Mouse (Mus musculus): ENCODE data around the gene Bbs9. TPM values are rescaled to one million over a fixed set of nuclear protein-coding genes. Genes with fewer than 3 reads are reported as not detected.

Bbs9 gene
- polyA plus RNA-seq, 1 experiment from 2014 or later = 3.2 TPM

GRCm38 (mm10) chr9:22502972-22503371 is 27.5 kb downstream of the Bbs9 start:
- Histone ChIP-seq H3K36me3 (no peaks in the 10 kb centered on the region), H3K9ac (no peak overlapping the region), H3K4me1 (replicated peaks) (no peaks in the 10 kb centered on the region; the same call in 1 of the 2 replicates), H3K4me2 (no peak overlapping the region), H3K27me3 (no peaks in the 10 kb centered on the region), H3K27ac (no peak overlapping the region), H3K9me3 (replicated peaks) (no peaks in the 10 kb centered on the region), H3K4me3 (replicated peaks) (no peak overlapping the region)
- WGBS (ENCODE audit: insufficient replicate concordance) = 79% methylated on average over 2 of the region's 2 CpGs
- DNase-seq (no peak), ATAC-seq (ENCODE audit: low read depth) (no peak)

GRCm38 (mm10) chr9:22503581-22503980 is 28.1 kb downstream of the Bbs9 start:
- H3K4me3 ChIP-seq (replicated peaks) = no peak overlapping the region
- WGBS (ENCODE audit: insufficient replicate concordance) = 83% methylated on average over 5 of the region's 5 CpGs
- H3K27me3 ChIP-seq = no peaks in the 10 kb centered on the region
- no peaks in the 10 kb centered on the region; the same call in 1 of the 2 replicates for H3K4me1 ChIP-seq (replicated peaks)
- H3K4me2 ChIP-seq = no peak overlapping the region
- H3K9ac ChIP-seq = no peak overlapping the region
- H3K27ac ChIP-seq = no peak overlapping the region
- H3K9me3 ChIP-seq (replicated peaks) = no peaks in the 10 kb centered on the region
- no peak for ATAC-seq (ENCODE audit: low read depth)
- DNase-seq = no peak
- no peaks in the 10 kb centered on the region for H3K36me3 ChIP-seq

- Histone ChIP-seq H3K9me3 (replicated peaks) (no peaks in the 10 kb centered on the region), H3K27me3 (no peaks in the 10 kb centered on the region), H3K4me2 (no peak overlapping the region), H3K27ac (no peak overlapping the region), H3K4me3 (replicated peaks) (no peak overlapping the region), H3K9ac (no peak overlapping the region), H3K36me3 (no peaks in the 10 kb centered on the region), H3K4me1 (replicated peaks) (no peaks in the 10 kb centered on the region; the same call in 1 of the 2 replicates)
- DNase-seq (no peak), ATAC-seq (ENCODE audit: low read depth) (no peak)
- WGBS (ENCODE audit: insufficient replicate concordance) = 36% methylated on average over 2 of the region's 2 CpGs
Observed at GRCm38 (mm10) chr9:22505574-22505973, 30.1 kb downstream of the Bbs9 start.

GRCm38 (mm10) chr9:22515076-22515475 is 39.6 kb downstream of the Bbs9 start:
- ATAC-seq (ENCODE audit: low read depth) = no peak
- H3K27me3 ChIP-seq = no peaks in the 10 kb centered on the region
- H3K4me3 ChIP-seq (replicated peaks) = no peak overlapping the region
- H3K27ac ChIP-seq = no peak overlapping the region
- H3K9me3 ChIP-seq (replicated peaks) = no peaks in the 10 kb centered on the region
- no peak for DNase-seq
- WGBS (ENCODE audit: insufficient replicate concordance) = 43% methylated on average over 4 of the region's 4 CpGs
- H3K4me2 ChIP-seq = no peak overlapping the region
- H3K9ac ChIP-seq = no peak overlapping the region
- H3K4me1 ChIP-seq (replicated peaks) = peaks cover 6% of the 10 kb centered on the region; the same call in 1 of the 2 replicates
- no peaks in the 10 kb centered on the region for H3K36me3 ChIP-seq

- WGBS (ENCODE audit: insufficient replicate concordance) = 79% methylated on average over 3 of the region's 3 CpGs
- DNase-seq (no peak), ATAC-seq (ENCODE audit: low read depth) (0 out of 2 replicates have a peak, but pooled peaks have one; percentile 45)
- Histone ChIP-seq H3K4me2 (no peak overlapping the region), H3K4me3 (replicated peaks) (no peak overlapping the region), H3K9ac (no peak overlapping the region), H3K27ac (no peak overlapping the region), H3K27me3 (no peaks in the 10 kb centered on the region), H3K4me1 (replicated peaks) (peaks cover 6% of the 10 kb centered on the region; the same call in 1 of the 2 replicates), H3K9me3 (replicated peaks) (no peaks in the 10 kb centered on the region), H3K36me3 (no peaks in the 10 kb centered on the region)
Observed at GRCm38 (mm10) chr9:22518394-22519041, 43.0 kb downstream of the Bbs9 start.

GRCm38 (mm10) chr9:22523460-22523859 is 47.9 kb downstream of the Bbs9 start:
- no peak overlapping the region for H3K4me3 ChIP-seq (replicated peaks)
- no peak overlapping the region for H3K4me2 ChIP-seq
- H3K36me3 ChIP-seq = no peaks in the 10 kb centered on the region
- H3K9me3 ChIP-seq (replicated peaks) = no peaks in the 10 kb centered on the region
- no peak for DNase-seq
- H3K27me3 ChIP-seq = no peaks in the 10 kb centered on the region
- ATAC-seq (ENCODE audit: low read depth) = no peak
- no peak overlapping the region for H3K9ac ChIP-seq
- H3K4me1 ChIP-seq (replicated peaks) = no peaks in the 10 kb centered on the region
- H3K27ac ChIP-seq = no peak overlapping the region
- 81% methylated on average over 1 of the region's 1 CpGs for WGBS (ENCODE audit: insufficient replicate concordance)

GRCm38 (mm10) chr9:22530734-22531489 is 55.4 kb downstream of the Bbs9 start:
- Histone ChIP-seq H3K27me3 (no peaks in the 10 kb centered on the region), H3K4me2 (no peak overlapping the region), H3K36me3 (no peaks in the 10 kb centered on the region), H3K9me3 (replicated peaks) (no peaks in the 10 kb centered on the region), H3K9ac (no peak overlapping the region), H3K4me1 (replicated peaks) (no peaks in the 10 kb centered on the region), H3K27ac (no peak overlapping the region), H3K4me3 (replicated peaks) (no peak overlapping the region)
- ATAC-seq (ENCODE audit: low read depth) = no peak
- DNase-seq = no peak
- WGBS (ENCODE audit: insufficient replicate concordance) = 39% methylated on average over 3 of the region's 3 CpGs

- ATAC-seq (ENCODE audit: low read depth) (no peak), DNase-seq (no peak)
- H3K36me3 ChIP-seq = no peaks in the 10 kb centered on the region
- H3K4me1 ChIP-seq (replicated peaks) = no peaks in the 10 kb centered on the region
- no peaks in the 10 kb centered on the region for H3K9me3 ChIP-seq (replicated peaks)
- H3K9ac ChIP-seq = no peak overlapping the region
- 59% methylated on average over 5 of the region's 5 CpGs for WGBS (ENCODE audit: insufficient replicate concordance)
- no peak overlapping the region for H3K4me2 ChIP-seq
- no peak overlapping the region for H3K27ac ChIP-seq
- no peak overlapping the region for H3K4me3 ChIP-seq (replicated peaks)
- no peaks in the 10 kb centered on the region for H3K27me3 ChIP-seq
Observed at GRCm38 (mm10) chr9:22532112-22532511, 56.6 kb downstream of the Bbs9 start.

- H3K9ac ChIP-seq = no peak overlapping the region
- no peaks in the 10 kb centered on the region for H3K4me1 ChIP-seq (replicated peaks)
- no peaks in the 10 kb centered on the region for H3K9me3 ChIP-seq (replicated peaks)
- WGBS (ENCODE audit: insufficient replicate concordance) = 47% methylated on average over 9 of the region's 9 CpGs
- H3K27me3 ChIP-seq = no peaks in the 10 kb centered on the region
- H3K27ac ChIP-seq = no peak overlapping the region
- ATAC-seq (ENCODE audit: low read depth) (no peak), DNase-seq (no peak)
- no peak overlapping the region for H3K4me2 ChIP-seq
- no peaks in the 10 kb centered on the region for H3K36me3 ChIP-seq
- no peak overlapping the region for H3K4me3 ChIP-seq (replicated peaks)
Observed at GRCm38 (mm10) chr9:22532810-22533447, 57.4 kb downstream of the Bbs9 start.

GRCm38 (mm10) chr9:22537767-22538373 is 62.4 kb downstream of the Bbs9 start:
- DNase-seq = no peak
- Histone ChIP-seq H3K4me3 (replicated peaks) (no peak overlapping the region), H3K36me3 (no peaks in the 10 kb centered on the region), H3K27ac (no peak overlapping the region), H3K9ac (no peak overlapping the region), H3K4me1 (replicated peaks) (no peaks in the 10 kb centered on the region), H3K4me2 (no peak overlapping the region), H3K9me3 (replicated peaks) (no peaks in the 10 kb centered on the region), H3K27me3 (no peaks in the 10 kb centered on the region)
- 76% methylated on average over 11 of the region's 11 CpGs for WGBS (ENCODE audit: insufficient replicate concordance)
- no peak for ATAC-seq (ENCODE audit: low read depth)

- no peak for DNase-seq
- WGBS (ENCODE audit: insufficient replicate concordance) = 75% methylated on average over 4 of the region's 4 CpGs
- H3K27me3 ChIP-seq = no peaks in the 10 kb centered on the region
- H3K4me2 ChIP-seq = no peak overlapping the region
- H3K36me3 ChIP-seq = no peaks in the 10 kb centered on the region
- H3K27ac ChIP-seq = no peak overlapping the region
- H3K4me1 ChIP-seq (replicated peaks) = no peaks in the 10 kb centered on the region
- no peak overlapping the region for H3K4me3 ChIP-seq (replicated peaks)
- H3K9ac ChIP-seq = no peak overlapping the region
- H3K9me3 ChIP-seq (replicated peaks) = no peaks in the 10 kb centered on the region
- no peak for ATAC-seq (ENCODE audit: low read depth)
Observed at GRCm38 (mm10) chr9:22539546-22539945, 64.0 kb downstream of the Bbs9 start.
